Mouse (Mus musculus) CH12.LX (cell line): ENCODE measurements at regions not wholly inside any gene's neighbourhood (a gene's known extent, or its start where the extent isn't known, plus 50 kb on each side); places are given as distances from the start of the nearest gene placed in this dataset.

Experiments used
- DNase-seq: peaks from one replicate; pipeline ENCODE4 v3.0.0-alpha.2; 2013; ENCODE audit errors: extremely low read depth
- H3K27ac ChIP-seq: 2 replicates; pipeline ENCODE4 v1.5.1; 2012; ENCODE audit warnings: low read depth, mild to moderate bottlenecking, control low read depth, moderate library complexity; ENCODE audit not compliant: insufficient read depth
- H3K27me3 ChIP-seq: replicated peaks from 2 replicates; pipeline ENCODE3; 2012; ENCODE audit warnings: inconsistent platforms
- H3K36me3 ChIP-seq, 2 experiments: replicated peaks in 1 of 2; 2 replicates each; pipeline versions ENCODE3 to v1.6.1; 2012; ENCODE audit warnings: inconsistent platforms in 1 of 2, low read length in 1 of 2, mild to moderate bottlenecking in 1 of 2, mixed read lengths in 1 of 2, moderate library complexity in 1 of 2; ENCODE audit not compliant: control insufficient read depth in 1 of 2, insufficient read depth in 1 of 2
- H3K4me1 ChIP-seq, 2 experiments: 2 replicates each; pipeline ENCODE4 v1.6.1; 2012; ENCODE audit warnings: inconsistent platforms in 1 of 2, moderate library complexity in 1 of 2; ENCODE audit not compliant: insufficient read depth in 2 of 2, control insufficient read depth in 1 of 2
- H3K4me2 ChIP-seq: 2 replicates; pipeline ENCODE4 v1.6.1; 2012; ENCODE audit warnings: low read depth, mild to moderate bottlenecking, control low read depth; ENCODE audit not compliant: poor library complexity, insufficient read depth, severe bottlenecking
- H3K4me3 ChIP-seq, 3 experiments: fragments of 150-350 bp in 1 of 3; sonication (generic) in 1 of 3; replicated peaks in 1 of 3; 2 replicates each; pipeline versions ENCODE3 to v1.5.1; 2011 to 2012; ENCODE audit warnings: low read depth in 2 of 3, low read length in 2 of 3, mild to moderate bottlenecking in 2 of 3, moderate library complexity in 2 of 3, control low read depth in 1 of 3, improper control_type of control experiment in 1 of 3, inconsistent platforms in 1 of 3, mixed read lengths in 1 of 3; ENCODE audit not compliant: poor library complexity in 1 of 3
- H3K79me2 ChIP-seq: replicated peaks from 2 replicates; pipeline ENCODE4 v1.6.1; 2012; ENCODE audit warnings: mild to moderate bottlenecking, moderate library complexity; ENCODE audit not compliant: control insufficient read depth, poor library complexity, insufficient read depth, severe bottlenecking; ENCODE audit errors: extremely low read depth
- H3K9ac ChIP-seq: 2 replicates; pipeline ENCODE4 v1.6.1; 2012; ENCODE audit warnings: low read depth, mild to moderate bottlenecking, control low read depth, moderate library complexity; ENCODE audit not compliant: insufficient read depth
- H3K9me3 ChIP-seq: replicated peaks from 2 replicates; pipeline ENCODE3; 2012; ENCODE audit warnings: low read length, inconsistent platforms, mixed read lengths
- BHLHE40 ChIP-seq: IDR thresholded peaks from 2 replicates; pipeline ENCODE4 v1.6.1; 2011; ENCODE audit warnings: mild to moderate bottlenecking, low read depth, low read length, improper control_type of control experiment
- CHD1 ChIP-seq: IDR thresholded peaks from 2 replicates; pipeline ENCODE4 v1.6.1; 2012; ENCODE audit warnings: low read depth, low read length, improper control_type of control experiment, inconsistent platforms
- CHD2 ChIP-seq: IDR thresholded peaks from 2 replicates; pipeline ENCODE4 v1.6.1; 2011; ENCODE audit warnings: low read length, improper control_type of control experiment
- EP300 ChIP-seq: IDR thresholded peaks from 2 replicates; pipeline ENCODE4 v1.6.1; 2011; ENCODE audit warnings: low read length, improper control_type of control experiment
- ETS1 ChIP-seq: conservative IDR thresholded peaks from 2 replicates; pipeline ENCODE4 v1.6.1; 2012; ENCODE audit warnings: low read depth, mild to moderate bottlenecking, inconsistent platforms, low read length, improper control_type of control experiment, moderate library complexity
- HCFC1 ChIP-seq: IDR thresholded peaks from 2 replicates; pipeline ENCODE4 v1.6.1; 2012; ENCODE audit warnings: low read depth, mild to moderate bottlenecking, inconsistent platforms, low read length, improper control_type of control experiment
- JUND ChIP-seq: conservative IDR thresholded peaks from 2 replicates; pipeline ENCODE4 v1.6.1; 2011; ENCODE audit warnings: low read depth, low read length, improper control_type of control experiment
- MAX ChIP-seq: IDR thresholded peaks from 2 replicates; pipeline ENCODE4 v1.6.1; 2011; ENCODE audit warnings: low read length, improper control_type of control experiment
- MAZ ChIP-seq: IDR thresholded peaks from 2 replicates; pipeline ENCODE4 v1.6.1; 2012; ENCODE audit warnings: low read depth, mild to moderate bottlenecking, inconsistent platforms, low read length, improper control_type of control experiment, moderate library complexity
- MEF2A ChIP-seq: IDR thresholded peaks from 2 replicates; pipeline ENCODE4 v1.6.1; 2014; ENCODE audit warnings: low read depth, mild to moderate bottlenecking, inconsistent platforms, low read length, improper control_type of control experiment, borderline replicate concordance
- MYC ChIP-seq: IDR thresholded peaks from 2 replicates; pipeline ENCODE4 v1.6.1; 2011; ENCODE audit warnings: low read depth, mild to moderate bottlenecking, improper control_type of control experiment, low read length
- SIN3A ChIP-seq: IDR thresholded peaks from 2 replicates; pipeline ENCODE4 v1.6.1; 2012; ENCODE audit warnings: low read length, improper control_type of control experiment, inconsistent platforms
- SMC3 ChIP-seq: IDR thresholded peaks from 2 replicates; pipeline ENCODE4 v1.6.1; 2011; ENCODE audit warnings: low read depth, low read length, improper control_type of control experiment
- TBP ChIP-seq: conservative IDR thresholded peaks from 2 replicates; pipeline ENCODE4 v1.6.1; 2011; ENCODE audit warnings: low read depth, low read length, improper control_type of control experiment
- USF1 ChIP-seq: IDR thresholded peaks from 2 replicates; pipeline ENCODE4 v1.6.1; 2014; ENCODE audit warnings: low read depth, mild to moderate bottlenecking, inconsistent platforms, low read length, improper control_type of control experiment
- ZKSCAN1 ChIP-seq: IDR thresholded peaks from 2 replicates; pipeline ENCODE4 v1.6.1; 2012; ENCODE audit warnings: low read depth, inconsistent platforms, low read length, improper control_type of control experiment, borderline replicate concordance
- ZMIZ1 ChIP-seq: IDR thresholded peaks from 2 replicates; pipeline ENCODE4 v1.6.1; 2012; ENCODE audit warnings: low read depth, mild to moderate bottlenecking, inconsistent platforms, low read length, improper control_type of control experiment
- dilution Hi-C: fragments of 300-500 bp; cut with MboI; formaldehyde crosslinking; loops from 2 replicates; pipeline ENCODE4 v1.14.3; 2020; ENCODE audit warnings: low sequenced_read_pairs; ENCODE audit not compliant: extremely low pct_unique_long_range_greater_than_20kb, extremely low pct_ligation_motif_present
- in situ Hi-C: fragments of 300-500 bp; cut with MboI; formaldehyde crosslinking; loops from 3 replicates; pipeline ENCODE4 v1.14.3; 2019; ENCODE audit warnings: low sequenced_read_pairs, low pct_ligation_motif_present, low pct_unique_long_range_greater_than_20kb, mixed read lengths

GRCm38 (mm10) chr15:36394914-36395671, 612.5 kb downstream of the Zfp706 start:
- TF ChIP-seq ZMIZ1 (no peak), MYC (peak; percentile 91), BHLHE40 (peak; percentile 35; the same call in 1 of the 2 replicates), CHD1 (no peak), MEF2A (no peak), ETS1 (no peak), USF1 (peak; percentile 11; the same call in 1 of the 2 replicates), MAZ (no peak), CHD2 (peak; percentile 52; the same call in 1 of the 2 replicates), HCFC1 (no peak), MAX (peak; percentile 87)
- TF ChIP-seq, all 38 proteins: peak for 5
- DNase-seq: no peak
- H3K36me3 ChIP-seq: no peaks in the 10 kb centered on the region

GRCm38 (mm10) chr15:36389775-36390174, 617.8 kb downstream of the Zfp706 start:
- Histone ChIP-seq H3K36me3 (no peaks in the 10 kb centered on the region), H3K79me2 (no peaks in the 10 kb centered on the region), H3K4me2 (no peak overlapping the region)
- TF ChIP-seq CHD1 (peak; percentile 75; the same call in 1 of the 2 replicates), HCFC1 (no peak)
- TF ChIP-seq, all 38 proteins: peak for 1
- H3K27ac ChIP-seq: no peak overlapping the region
- no peak overlapping the region for H3K4me3 ChIP-seq
- DNase-seq: no peak
- dilution Hi-C loops (no loop called here), in situ Hi-C loops (no loop called here)
- no peak overlapping the region for H3K9ac ChIP-seq
- H3K27me3 ChIP-seq: no peaks in the 10 kb centered on the region
- H3K9me3 ChIP-seq: no peaks in the 10 kb centered on the region
- peaks cover 3 to 10% of the 10 kb centered on the region in 2 experiments for H3K4me1 ChIP-seq

More at GRCm38 (mm10) chr15:36394914-36395671, 612.5 kb downstream of the Zfp706 start:
- Histone ChIP-seq H3K9ac (no peak overlapping the region), H3K27ac (no peak overlapping the region), H3K79me2 (no peaks in the 10 kb centered on the region), H3K9me3 (no peaks in the 10 kb centered on the region), H3K27me3 (no peaks in the 10 kb centered on the region), H3K4me3 (peak overlapping the region in 2 of 3 experiments; percentile 1 to 24), H3K4me2 (peak overlapping the region; percentile 56), H3K4me1 (peaks cover 8 to 35% of the 10 kb centered on the region in 2 experiments)
- dilution Hi-C loops: no loop called here
- in situ Hi-C loops: no loop called here

- in situ Hi-C loops: no loop called here
- Histone ChIP-seq H3K27ac (no peak overlapping the region), H3K79me2 (no peaks in the 10 kb centered on the region), H3K27me3 (no peaks in the 10 kb centered on the region), H3K9ac (no peak overlapping the region), H3K4me3 (no peak overlapping the region), H3K9me3 (peaks cover 6% of the 10 kb centered on the region), H3K4me1 (no peaks in the 10 kb centered on the region), H3K36me3 (no peaks in the 10 kb centered on the region), H3K4me2 (no peak overlapping the region)
- dilution Hi-C loops: no loop called here
- DNase-seq: no peak
- TF ChIP-seq MYC (no peak), CHD1 (no peak), SIN3A (no peak), TBP (no peak), JUND (no peak), ZKSCAN1 (no peak), EP300 (no peak), MAZ (no peak), SMC3 (no peak)
- TF ChIP-seq, all 38 proteins: peak for 0
Observed at GRCm38 (mm10) chr15:36381228-36381671, 626.3 kb downstream of the Zfp706 start.
